Mouse (Mus musculus): ENCODE results near the gene Asic4.

Asic4 gene

DNA sequence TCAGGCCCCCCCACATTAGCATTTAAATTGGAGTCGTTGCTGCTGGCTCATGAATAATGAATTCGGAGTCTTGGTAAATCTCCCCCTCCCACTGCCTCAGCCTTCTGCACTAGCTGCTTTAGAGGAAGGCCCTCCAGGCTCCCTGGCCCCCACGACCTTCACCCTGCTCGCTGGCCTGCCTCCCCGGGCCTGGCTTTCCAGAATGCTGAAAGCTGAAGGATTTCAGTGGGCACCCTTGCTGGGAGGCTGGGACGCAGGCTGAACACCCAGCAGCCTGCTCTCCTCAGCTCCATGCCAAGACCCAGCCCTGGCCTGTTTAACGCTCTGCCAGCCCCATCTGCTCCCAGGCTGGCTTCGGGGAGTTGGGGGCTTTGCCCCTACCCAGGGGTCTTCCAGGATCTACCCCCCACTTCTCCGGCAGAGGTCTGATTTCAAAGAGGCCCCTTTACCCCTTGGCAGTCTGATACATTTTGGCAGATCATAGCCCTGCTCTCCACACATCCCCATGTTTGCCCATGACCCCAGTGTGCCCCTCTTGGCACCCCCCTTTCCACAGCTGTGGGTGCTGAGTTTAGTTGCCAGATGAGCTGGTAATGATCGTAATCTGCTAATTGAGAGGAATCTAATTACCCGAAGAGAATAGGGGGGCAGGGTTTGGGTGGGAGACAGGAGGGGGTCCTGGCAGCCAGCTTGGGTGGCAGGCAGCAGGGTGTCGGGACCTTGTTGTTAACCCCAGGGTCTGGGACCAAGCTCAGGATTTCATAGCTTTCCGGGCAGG, 6.8 kb upstream of the Asic4 start:
- in situ Hi-C loops (cut with MboI, MseI), result no loop called here

DNA sequence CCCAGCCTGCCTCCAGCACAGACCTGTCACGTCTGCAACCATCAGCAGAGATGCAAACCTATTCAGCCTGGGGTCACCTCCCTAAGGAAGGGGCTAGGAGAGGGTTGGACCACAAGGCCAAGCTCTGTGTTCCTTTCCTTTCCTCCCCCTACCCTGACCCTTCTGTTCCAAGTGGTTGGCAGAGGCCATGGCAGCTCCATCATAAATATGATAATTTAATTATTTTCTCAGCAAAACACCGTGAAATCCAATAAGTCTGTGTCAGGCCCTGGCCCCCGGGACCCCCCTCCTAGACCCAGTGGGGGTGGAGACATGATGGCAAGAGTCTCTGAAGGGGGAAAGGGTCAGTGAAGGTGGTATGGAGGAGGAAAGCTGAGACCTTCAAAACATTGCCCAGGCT, 6.0 kb upstream of the Asic4 start:
- in situ Hi-C loops (cut with MboI, MseI), result no loop called here

DNA sequence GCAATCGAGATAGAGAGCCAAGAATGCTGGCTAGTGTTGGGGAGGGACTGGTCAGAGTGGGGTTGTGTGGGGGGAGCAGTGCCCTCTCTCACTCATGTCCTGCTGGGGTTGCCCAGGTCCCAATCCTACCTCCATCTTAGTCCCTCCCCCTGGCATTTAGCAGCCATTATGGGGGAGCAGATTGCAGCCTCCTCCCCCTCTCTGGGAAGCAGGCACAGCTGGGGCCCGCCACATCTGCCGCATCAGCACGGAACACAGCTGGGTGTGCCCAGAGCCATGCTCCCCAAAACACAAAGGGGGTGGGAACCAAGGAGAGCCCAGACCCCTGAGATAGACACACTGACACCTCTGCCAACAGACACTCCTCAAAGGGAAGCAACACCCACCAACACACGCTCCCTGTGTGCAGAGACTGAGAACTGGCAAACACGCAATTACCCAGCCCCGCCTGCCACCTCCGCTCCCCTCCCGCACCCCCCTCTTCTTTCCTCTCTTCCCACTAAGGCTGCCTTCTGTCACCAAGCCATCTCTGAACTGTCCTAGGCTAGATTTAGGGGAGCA, 5.0 kb upstream of the Asic4 start:
- in situ Hi-C loops (cut with MboI, MseI), result no loop called here

DNA sequence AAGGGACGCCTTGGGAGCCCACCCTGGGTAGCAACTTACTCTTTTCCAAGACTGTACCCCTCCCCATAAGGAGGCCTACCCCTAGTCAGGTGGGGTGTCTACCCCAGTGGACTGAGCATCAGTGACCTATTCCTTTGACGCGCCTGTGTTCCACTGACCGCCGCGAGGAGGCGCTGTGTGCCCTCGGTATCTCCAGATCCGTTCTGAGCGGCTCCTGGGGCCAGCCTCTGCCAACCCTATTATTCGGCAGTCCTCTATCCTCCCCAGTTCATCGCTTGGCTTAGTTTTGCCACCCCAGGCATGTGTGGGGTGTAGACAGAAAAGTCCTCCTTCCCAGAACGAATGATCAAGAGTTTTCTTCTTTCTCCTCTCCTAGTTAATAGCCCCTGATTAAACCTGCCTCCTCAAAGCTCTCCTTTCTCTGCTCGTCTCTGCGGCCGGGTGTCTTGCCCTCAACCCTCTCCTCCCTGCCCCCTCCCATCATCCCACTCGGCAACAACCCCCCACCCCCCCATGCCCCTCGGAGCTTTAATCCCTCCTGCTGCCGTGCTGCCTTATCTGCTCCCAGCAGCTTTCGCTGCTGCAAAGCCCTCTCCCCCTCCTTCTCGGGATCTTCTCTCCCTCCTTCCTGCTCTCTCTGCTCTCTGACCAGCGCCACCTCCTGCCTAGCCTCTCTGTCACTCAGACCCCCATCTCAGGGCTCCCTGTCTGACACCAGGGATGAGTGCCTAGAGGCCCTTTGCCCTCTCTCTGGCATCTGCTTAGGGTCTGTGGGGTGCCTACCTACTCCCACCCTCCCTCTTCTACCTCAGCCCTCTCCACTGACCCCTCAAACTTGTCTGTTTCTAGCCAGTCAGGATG, 4.3 kb upstream of the Asic4 start:
- in situ Hi-C loops (cut with MboI, MseI), result no loop called here

DNA sequence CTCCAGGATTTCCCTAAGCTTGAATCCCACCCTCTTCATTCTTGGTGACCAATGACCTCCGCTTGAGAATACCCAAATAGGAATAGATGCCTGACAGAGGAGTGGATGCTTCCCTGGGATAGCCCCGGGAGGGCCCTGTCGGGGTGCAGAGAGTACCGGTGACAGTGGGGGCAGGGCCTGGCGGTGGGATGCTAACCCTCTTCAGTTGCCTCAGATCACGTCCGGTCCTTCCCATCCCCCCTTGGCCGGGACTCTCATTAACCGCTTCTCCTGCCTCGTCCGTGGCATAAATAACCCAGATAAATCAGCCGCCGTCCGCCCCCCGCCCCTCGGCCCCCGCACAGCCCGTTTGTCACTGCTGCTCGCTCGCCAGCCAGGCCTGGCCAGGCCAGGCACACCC, 3.6 kb upstream of the Asic4 start:
- in situ Hi-C loops (cut with MboI, MseI), result no loop called here

DNA sequence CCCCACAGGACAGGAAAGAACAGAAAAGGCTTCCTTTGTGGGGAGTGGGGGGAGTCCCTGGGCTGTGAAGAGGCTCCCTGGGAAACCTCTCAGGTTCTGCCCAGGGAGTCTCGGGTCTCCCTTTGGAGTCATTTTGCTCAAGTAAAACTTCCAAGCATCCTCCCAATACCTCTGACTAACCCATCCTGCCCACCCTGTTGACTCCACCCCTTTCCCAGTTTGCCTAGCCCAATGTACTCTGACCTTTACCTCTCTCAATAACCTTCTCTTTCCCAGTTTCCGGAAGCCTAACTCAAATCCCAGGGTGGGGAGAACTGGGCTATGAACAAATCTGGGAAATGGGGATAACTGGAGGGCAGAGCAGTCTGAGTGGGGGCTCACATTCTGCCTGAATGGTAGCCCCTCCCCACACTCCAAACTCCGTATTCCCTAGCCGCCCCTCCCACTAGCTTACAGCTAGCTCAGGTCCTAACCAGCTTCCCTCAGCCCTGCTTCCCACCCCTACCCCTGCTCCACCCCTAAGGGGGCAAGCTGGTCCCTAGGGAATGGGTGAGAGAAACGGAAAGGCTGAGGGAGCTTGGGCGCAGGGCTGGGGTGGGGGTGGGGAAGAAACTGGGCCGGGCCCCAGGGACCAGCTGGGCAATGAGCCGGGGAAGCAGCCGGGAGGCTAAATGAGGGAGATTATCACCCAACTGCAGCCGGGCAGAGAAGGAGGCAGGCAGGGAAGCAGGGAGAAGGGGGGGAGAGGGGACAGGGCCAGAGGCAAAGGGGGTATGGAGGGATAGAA, 2.8 kb upstream of the Asic4 start:
- in situ Hi-C loops (cut with MboI, MseI), result no loop called here

DNA sequence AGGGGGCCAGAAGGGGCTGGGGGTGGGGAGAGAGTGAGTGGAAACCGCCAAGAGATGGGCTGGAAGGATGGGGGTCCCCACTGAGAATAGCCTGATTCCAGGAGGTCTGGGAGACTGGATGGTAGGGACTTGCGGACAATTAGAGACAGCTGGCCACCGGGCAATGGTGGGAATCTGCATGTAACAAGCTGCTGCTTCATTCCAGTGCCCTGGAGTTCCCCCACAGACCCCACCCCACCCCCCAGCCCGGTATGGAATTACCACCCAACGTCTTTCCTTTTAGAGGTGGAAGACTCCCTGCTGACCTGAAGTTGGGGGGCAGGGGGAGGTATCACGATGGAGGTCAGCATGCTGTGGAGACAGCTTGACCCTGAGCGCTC, 2.2 kb upstream of the Asic4 start:
- in situ Hi-C loops (cut with MboI, MseI), result no loop called here

DNA sequence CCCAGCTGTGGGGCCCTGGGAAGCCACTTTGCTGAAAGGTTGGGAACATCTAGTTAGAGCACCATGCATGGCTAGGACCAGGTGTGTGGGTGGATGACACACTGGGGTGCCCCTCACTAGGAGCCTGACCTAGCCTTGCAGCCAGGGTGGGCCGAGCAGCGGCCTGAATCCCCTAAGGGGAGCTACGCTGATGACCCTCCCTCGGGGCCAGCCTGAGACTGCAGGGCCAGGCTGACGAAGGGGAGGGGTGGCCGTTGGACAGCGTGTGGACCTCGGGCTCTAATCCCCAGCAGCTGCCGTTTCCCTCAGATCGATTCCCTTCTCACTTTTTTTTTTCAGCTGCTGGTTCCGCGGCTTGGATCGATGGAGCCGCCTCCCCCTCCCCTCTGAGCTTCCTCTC, 1.3 kb upstream of the Asic4 start:
- in situ Hi-C loops (cut with MboI, MseI), result no loop called here

DNA sequence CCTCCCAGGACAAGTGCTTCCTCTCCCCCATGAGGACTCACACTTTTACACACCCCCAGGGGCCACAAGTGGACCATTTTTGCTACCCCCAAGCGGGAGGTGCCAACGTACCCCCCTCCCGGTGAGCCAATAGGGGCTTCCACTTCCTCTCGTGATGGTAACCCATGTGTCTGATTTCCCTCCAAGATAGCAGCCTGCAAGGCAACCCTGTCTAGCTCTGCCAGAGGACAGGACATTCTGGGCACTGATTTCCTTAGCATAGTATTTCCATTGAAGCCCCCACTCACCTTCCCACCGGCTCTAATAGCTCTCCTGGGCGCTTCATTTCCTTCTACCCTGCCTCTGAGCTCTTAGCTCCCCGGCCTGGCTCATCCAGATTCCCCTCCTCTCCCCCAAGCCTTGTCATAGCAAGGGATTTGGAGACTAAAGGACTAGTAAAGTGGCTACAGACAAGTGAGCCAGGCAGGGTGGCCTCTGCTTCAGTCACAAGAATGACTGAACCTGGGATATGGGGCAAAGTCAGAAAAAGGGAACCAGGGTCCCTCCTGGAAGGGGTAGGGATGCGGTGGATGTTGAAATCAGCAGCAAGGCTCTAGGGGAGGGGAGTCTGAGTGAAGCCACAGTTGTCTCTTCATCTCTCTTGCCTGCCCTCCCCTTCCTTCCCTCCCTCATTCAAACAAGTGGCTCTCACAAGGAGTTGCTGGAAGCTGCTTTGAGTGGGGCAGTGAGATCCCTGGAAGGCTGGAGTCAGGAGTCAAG, 680 bp upstream of the Asic4 start:
- in situ Hi-C loops (cut with MboI, MseI), result no loop called here

DNA sequence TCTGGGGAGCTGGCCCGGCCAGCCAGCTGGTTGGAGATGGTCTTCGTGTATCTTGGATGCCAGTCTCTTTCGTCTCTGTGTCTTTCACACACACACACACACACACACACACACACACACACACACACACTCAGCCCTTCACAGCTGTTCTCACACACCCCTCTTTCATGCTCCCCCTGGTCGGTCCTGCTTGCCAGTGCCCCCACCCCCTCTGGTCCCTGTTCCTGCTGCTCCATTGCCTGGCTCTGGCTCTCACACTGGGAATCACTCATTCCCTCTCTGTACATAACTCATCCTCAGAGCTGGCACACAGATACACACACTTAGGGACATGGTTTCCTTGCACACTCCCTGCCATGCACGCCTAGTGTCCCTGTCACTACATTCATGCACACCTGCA, 1.7 kb downstream of the Asic4 start:
- in situ Hi-C loops (cut with MboI, MseI), result no loop called here

DNA sequence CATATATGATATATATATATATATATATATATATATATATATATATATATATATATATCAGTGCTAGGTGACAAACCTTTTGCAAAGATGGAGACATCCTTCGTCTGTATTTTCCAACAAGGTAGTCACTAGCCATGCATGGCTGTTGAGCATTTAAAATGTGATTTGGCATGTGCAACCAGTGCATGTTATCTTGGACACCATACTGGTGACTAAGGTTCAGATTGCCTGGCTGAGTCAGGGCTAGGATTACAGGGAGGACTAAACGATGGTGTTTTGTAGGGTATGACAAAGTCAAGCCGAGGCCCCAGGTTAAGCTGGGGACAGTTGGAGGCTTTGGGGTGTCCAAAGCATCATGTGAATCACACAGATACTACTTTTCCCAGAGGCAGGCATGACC, 5.2 kb downstream of the Asic4 start:
- in situ Hi-C loops (cut with MboI, MseI), result no loop called here

DNA sequence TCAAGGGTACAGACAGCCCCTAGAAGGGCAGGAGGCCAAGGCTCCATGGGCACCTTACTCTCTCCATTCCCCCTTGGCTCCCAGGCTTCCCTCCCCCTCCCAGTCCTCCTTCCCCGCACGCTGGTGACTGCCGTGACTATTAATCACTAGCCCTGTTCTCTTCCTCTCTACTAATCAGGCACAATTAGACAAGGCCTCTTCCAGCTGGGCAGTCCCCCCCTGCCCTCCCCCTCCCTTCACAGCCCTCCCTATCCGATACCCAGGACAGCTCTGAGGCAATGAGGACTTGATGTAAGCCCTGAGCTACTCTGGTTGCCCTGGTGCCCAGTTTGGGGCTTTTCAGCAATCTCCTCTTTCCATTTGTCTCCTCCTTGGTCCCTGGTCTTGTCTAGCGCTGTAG, 5.7 kb downstream of the Asic4 start:
- in situ Hi-C loops (cut with MboI, MseI), result no loop called here

DNA sequence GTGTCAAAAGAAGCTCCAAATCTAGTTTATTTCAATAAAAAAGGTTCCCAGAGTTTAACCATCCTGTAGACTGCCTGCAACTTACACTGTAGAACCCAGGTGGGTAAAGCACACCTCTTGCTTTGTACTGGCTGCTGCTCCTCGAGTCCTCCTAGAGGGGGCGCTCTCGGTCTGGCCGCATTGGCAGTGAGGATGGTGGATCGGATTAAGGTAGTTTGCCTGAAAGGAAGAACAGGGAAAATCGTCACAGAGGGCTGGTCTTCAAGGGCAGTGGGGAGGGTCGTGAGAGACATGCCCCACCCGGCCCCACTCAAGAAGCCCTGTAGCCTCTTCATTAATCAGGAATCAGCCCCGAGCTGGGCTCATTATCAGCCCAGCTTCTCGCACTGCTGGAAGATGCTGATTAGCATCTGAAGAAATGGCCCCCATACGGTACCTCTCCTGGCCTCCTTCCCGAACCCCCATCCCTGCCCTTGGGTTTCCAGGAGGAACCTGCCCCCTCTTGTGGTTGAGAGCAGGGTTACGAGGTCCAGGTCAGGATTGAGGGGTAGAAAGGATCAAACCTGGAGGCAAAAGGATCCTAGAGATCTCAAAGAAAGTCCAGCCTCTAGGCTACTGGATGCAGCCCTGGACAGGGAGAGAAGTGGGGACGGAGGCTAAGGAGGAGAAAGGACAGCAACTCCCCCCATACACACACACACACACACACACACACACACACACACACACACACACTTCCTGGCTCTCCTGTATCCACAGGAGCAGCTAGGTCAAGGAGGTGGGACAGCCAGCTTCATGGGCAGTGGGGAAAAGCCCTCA, 6.7 kb downstream of the Asic4 start:
- in situ Hi-C loops (cut with MboI, MseI), result no loop called here

DNA sequence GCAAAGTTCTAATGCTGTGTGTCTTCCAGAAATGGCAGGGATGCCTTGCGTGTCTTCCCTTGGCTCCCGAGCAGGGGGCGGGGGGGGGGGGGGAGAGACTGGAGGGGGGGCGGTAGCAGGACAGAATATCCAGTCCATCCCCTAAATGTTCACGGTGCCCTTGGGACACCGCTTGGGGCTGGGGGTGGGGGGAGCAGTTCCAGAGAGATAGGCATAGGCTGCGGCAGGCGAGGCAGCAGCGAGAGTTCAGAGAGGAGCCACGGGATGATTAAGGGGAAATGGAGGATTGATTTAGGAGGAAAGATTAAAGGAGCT, 7.4 kb downstream of the Asic4 start:
- in situ Hi-C loops (cut with MboI, MseI), result no loop called here

DNA sequence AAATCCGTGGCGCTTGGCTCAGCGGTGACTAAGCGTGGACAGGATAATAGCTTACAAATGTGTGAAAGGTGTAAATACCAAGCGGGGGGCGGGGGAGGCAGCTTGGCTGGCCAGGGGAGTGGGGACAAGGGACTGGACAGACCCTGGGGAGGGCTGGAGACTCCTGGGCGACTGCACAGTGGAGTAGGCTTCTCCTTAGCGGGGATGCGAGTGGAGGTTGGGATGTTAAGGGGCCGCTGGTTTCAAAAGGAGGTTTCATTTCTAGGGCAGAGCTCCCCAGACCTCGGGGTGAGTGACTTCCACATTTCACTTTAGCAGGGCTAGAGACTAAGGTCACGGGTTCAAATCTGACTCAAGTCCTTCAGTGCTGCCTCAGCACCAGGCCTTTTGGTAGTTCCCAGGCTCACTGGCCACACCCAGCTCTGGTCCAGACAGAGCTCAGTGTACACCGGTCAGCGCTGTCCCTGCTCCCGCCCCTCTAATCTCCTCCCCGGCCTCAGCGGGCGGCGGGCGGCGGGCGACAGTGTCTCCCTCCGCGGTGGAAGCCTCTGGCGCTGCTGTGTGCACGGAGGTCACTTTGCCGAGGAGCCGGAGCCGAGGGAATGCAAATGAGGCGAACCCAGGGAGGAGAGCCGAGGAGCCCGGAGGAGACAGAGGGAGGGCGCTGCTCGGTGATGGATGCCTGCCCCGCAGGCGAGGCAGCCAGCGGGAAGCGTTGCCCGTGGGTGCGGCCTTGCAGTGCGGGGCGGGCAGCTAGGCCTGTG, 8.0 kb downstream of the Asic4 start:
- in situ Hi-C loops (cut with MboI, MseI), result no loop called here

DNA sequence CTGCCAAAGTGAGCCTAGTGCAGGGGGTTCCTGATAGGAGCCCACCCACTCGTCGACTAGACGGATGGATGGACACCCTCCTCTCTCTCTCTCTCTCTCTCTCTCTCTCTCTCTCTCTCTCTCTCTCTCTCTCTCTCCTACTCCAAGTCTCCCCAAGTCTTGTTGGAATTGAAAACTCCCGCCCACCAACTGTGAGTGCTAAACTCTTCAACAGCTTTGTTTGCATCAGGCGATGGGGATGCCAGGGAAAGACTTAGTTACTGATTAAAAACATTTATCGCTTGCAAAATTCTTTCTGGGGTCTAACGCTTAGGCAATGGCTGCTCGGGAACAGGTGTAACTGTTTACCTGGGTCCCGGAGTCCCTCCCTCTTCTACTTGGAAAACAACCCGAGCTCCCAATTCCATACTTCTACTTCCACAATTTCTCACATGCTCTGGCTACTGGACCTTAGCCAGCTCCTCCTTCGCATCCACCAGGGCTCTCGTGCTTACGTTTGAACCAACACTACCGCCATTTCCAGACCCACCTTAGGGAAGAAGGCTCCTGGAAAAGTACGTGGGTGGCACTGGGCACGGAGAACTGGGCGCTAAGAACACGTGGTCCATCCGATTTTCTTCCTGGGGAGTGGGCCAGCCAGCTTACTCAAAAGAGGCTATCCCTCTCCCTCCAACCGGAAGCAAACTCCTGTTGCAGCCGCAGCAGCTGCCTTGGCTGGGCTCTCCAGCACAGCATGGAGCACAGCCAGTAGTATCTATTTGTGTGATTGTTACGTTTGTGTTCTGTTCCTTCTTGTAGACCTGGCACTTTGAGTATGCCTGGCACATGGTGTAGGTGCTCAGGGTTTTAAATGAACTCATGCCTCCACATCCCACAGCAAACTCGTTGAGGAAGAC, 8.8 kb downstream of the Asic4 start:
- in situ Hi-C loops (cut with MboI, MseI), result no loop called here

DNA sequence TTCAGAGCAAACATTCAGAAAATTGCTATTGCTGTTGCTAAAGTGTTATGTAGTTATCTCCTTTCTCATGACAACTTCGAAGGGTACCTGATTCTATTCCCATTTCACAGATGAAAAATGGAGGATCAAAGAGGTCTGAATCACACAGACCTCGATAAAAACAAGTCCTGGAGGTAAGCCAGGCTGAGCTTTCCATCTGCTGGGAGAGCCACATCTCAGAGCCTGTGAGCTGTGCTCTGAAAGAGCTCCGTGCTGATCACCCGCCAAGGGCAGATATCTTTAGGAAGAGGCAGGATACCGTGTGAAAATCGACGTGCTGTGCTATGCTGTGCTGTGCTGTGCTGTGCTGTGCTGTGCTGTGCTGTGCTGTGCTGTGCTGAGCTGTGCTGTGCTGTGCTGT, 10.1 kb downstream of the Asic4 start:
- in situ Hi-C loops (cut with MboI, MseI), result loop anchor here (5.0 to 10.0 kb wide), 3 partner anchors 58 to 405 kb away; partner anchors contain the start of gene Nhej1 (in 1 of the 2)

DNA sequence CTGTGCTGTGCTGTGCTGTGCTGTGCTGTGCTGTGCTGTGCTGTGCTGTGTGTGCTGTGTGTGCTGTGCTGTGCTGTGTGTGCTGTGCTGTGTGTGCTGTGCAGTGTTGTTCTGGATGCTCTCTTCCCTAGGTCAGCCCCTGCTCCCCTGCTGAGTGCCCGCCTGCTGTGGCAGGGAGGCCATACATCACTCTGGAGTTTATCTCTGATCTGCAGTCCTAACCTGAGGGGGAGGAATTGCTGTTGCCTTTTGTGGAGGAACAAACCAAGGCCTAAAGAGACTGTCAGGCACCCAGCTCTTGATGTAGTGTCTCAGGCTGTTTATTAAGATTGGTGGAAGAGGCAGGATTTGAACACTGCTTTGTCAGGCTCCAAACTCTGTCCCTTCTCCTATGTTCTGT, 12.4 kb downstream of the Asic4 start:
- in situ Hi-C loops (cut with MboI, MseI), result loop anchor here (5.0 to 10.0 kb wide), 3 partner anchors 60 to 408 kb away; partner anchors contain the start of gene Nhej1 (in 1 of the 2)

All from T-helper 17 cell (primary cell).